In genomic region chr9:36796224-36796623, GRCm38 (mm10) we compare ENCODE assay signal across 9 mouse cellular contexts. TPM values are rescaled to one million over a fixed set of nuclear protein-coding genes. Genes with fewer than 3 reads are reported as not detected.
DNase-seq lines count a peak whose midpoint lies in the region; ATAC-seq and TF ChIP-seq lines count a peak whose summit lies in the region.
"Had no signal": no experiment of that assay in that cellular context is flagged by ENCODE, and none has a peak within 500 bp of the region (broad histone marks: within the 10 kb centered on the region; RNA-seq: fewer than 3 reads in every experiment).

No protein-coding gene starts in this region.

- TF ChIP-seq CTCF in CH12.LX (conservative IDR thresholded peaks at IDR 0.05 in 1 of 2, IDR thresholded peaks at IDR 0.05 in 1 of 2; ENCODE audit: low read depth in 2 of 2, low read length in 2 of 2) = no peak
- TF ChIP-seq CTCF in liver, embryonic 14.5 days (IDR thresholded peaks at IDR 0.05; ENCODE audit: low read depth) = no peak

- no peak for TF ChIP-seq EP300 in CH12.LX (IDR thresholded peaks at IDR 0.05; ENCODE audit: low read length)
- TF ChIP-seq EP300 in liver, embryonic 14.5 days (IDR thresholded peaks at IDR 0.05; ENCODE audit: low read depth) = no peak

- peaks cover 11% of the 10 kb centered on the region for H3K4me1 ChIP-seq in heart, embryonic 10.5 days
- H3K4me1 ChIP-seq in CH12.LX (ENCODE audit: control insufficient read depth in 1 of 2, insufficient read depth in 2 of 2) = peaks cover 3 to 21% of the 10 kb centered on the region in 2 experiments; a peak in 3 of 4 replicates
- H3K4me1 ChIP-seq in forebrain, embryonic 11.5 days (replicated peaks; ENCODE audit: control insufficient read depth, insufficient read depth, low read length) = 0 out of 2 replicates have a peak, but pooled peaks cover 6% of the 10 kb centered on the region
- peaks cover 5 to 6% of the 10 kb centered on the region in 2 experiments for H3K4me1 ChIP-seq in liver, embryonic 14.5 days (replicated peaks; ENCODE audit: control insufficient read depth in 2 of 2, insufficient read depth in 2 of 2, low read length in 1 of 2)

- intact Hi-C loops in heart, postnatal 36 days (cut with DNase I) = loop anchor here (2.0 kb wide), 1 partner anchor 29 kb away; the partner anchor contains the start of gene Stt3a

- H3K9ac ChIP-seq in CH12.LX (ENCODE audit: insufficient read depth, low read depth) = peak overlapping the region; percentile 74
- peak overlapping the region; percentile 95 for H3K9ac ChIP-seq in forebrain, embryonic 11.5 days (ENCODE audit: low read length)
- peak overlapping the region; percentile 85 for H3K9ac ChIP-seq in liver, embryonic 14.5 days (replicated peaks)

- H3K9me3 ChIP-seq in heart, embryonic 10.5 days = no peaks in the 10 kb centered on the region
- no peaks in the 10 kb centered on the region for H3K9me3 ChIP-seq in CH12.LX (replicated peaks; ENCODE audit: low read length)
- no peaks in the 10 kb centered on the region for H3K9me3 ChIP-seq in forebrain, embryonic 11.5 days (ENCODE audit: control insufficient read depth, low read length)
- no peaks in the 10 kb centered on the region for H3K9me3 ChIP-seq in liver, embryonic 14.5 days (ENCODE audit: control insufficient read depth, low read length)

- peak overlapping the region; percentile 96 for H3K4me2 ChIP-seq in CH12.LX (ENCODE audit: insufficient read depth, low read depth, poor library complexity, severe bottlenecking)
- H3K4me2 ChIP-seq in forebrain, embryonic 11.5 days (ENCODE audit: low read depth, low read length, severe bottlenecking) = peak overlapping the region; percentile 85
- peak overlapping the region; percentile 69 for H3K4me2 ChIP-seq in liver, embryonic 14.5 days (ENCODE audit: low read depth)

- ATAC-seq in forebrain, embryonic 11.5 days (replicated peaks; ENCODE audit: low FRiP score) = no peak
- no peak for ATAC-seq in liver, embryonic 14.5 days (ENCODE audit: insufficient read depth)

- WGBS in heart, embryonic 10.5 days = 33% methylated on average over 5 of the region's 5 CpGs
- 28% methylated on average over 5 of the region's 5 CpGs for WGBS in forebrain, embryonic 11.5 days
- 20% methylated on average over 5 of the region's 5 CpGs for WGBS in liver, embryonic 14.5 days (ENCODE audit: insufficient replicate concordance)

- peaks cover 14% of the 10 kb centered on the region for H3K36me3 ChIP-seq in heart, embryonic 10.5 days
- H3K36me3 ChIP-seq in CH12.LX (replicated peaks in 1 of 2; ENCODE audit: control insufficient read depth in 1 of 2, insufficient read depth in 1 of 2, low read length in 1 of 2) = peaks cover 10 to 14% of the 10 kb centered on the region in 2 experiments
- no peaks in the 10 kb centered on the region for H3K36me3 ChIP-seq in forebrain, embryonic 11.5 days (ENCODE audit: control insufficient read depth, insufficient read depth, low read length)
- H3K36me3 ChIP-seq in liver, embryonic 14.5 days (replicated peaks; ENCODE audit: control insufficient read depth, insufficient read depth, low read depth) = no peaks in the 10 kb centered on the region

- peaks cover 22% of the 10 kb centered on the region for H3K79me2 ChIP-seq in CH12.LX (replicated peaks; ENCODE audit: control insufficient read depth, extremely low read depth, insufficient read depth, poor library complexity, severe bottlenecking)

- peak overlapping the region; percentile 95 for H3K4me3 ChIP-seq in heart, embryonic 10.5 days
- peak overlapping the region; percentile 61 to 94 (median 78) for H3K4me3 ChIP-seq in CH12.LX (replicated peaks in 1 of 3; ENCODE audit: low read depth in 2 of 3, low read length in 2 of 3, poor library complexity in 1 of 3)
- H3K4me3 ChIP-seq in forebrain, embryonic 11.5 days (ENCODE audit: low read depth, low read length) = peak overlapping the region; percentile 91
- H3K4me3 ChIP-seq in liver, embryonic 14.5 days (ENCODE audit: insufficient read depth in 1 of 2, low read depth in 2 of 2, low read length in 2 of 2) = peak overlapping the region; percentile 79 to 89

- H3K27me3 ChIP-seq in heart, embryonic 10.5 days (ENCODE audit: insufficient read depth, poor library complexity, severe bottlenecking) = no peaks in the 10 kb centered on the region
- peaks cover 5% of the 10 kb centered on the region for H3K27me3 ChIP-seq in CH12.LX (replicated peaks)
- H3K27me3 ChIP-seq in forebrain, embryonic 11.5 days (ENCODE audit: control insufficient read depth, insufficient read depth, low read length) = no peaks in the 10 kb centered on the region
- no peaks in the 10 kb centered on the region for H3K27me3 ChIP-seq in liver, embryonic 14.5 days (ENCODE audit: control insufficient read depth, insufficient read depth, low read length)

- TF ChIP-seq POLR2A in CH12.LX (IDR thresholded peaks at IDR 0.05; ENCODE audit: low read depth, low read length) = no peak

- dilution Hi-C loops in CH12.LX (cut with MboI; ENCODE audit: extremely low pct_ligation_motif_present, extremely low pct_unique_long_range_greater_than_20kb, low sequenced_read_pairs) = no loop called here

- in situ Hi-C loops in CH12.LX (cut with MboI; ENCODE audit: low pct_ligation_motif_present, low pct_unique_long_range_greater_than_20kb, low sequenced_read_pairs) = no loop called here

- no peak for DNase-seq in heart, embryonic 10.5 days (ENCODE audit: low spot score)
- no peak for DNase-seq in heart, postnatal 36 days
- DNase-seq in CH12.LX (ENCODE audit: extremely low read depth) = no peak
- DNase-seq in forebrain, embryonic 11.5 days (ENCODE audit: low spot score) = no peak
- DNase-seq in liver, embryonic 14.5 days (ENCODE audit: low read depth in 3 of 3, low spot score in 3 of 3) = no peak
- DNase-seq in adrenal gland, adult 8-10 months = no peak
- DNase-seq in cerebellum, postnatal 14 days = no peak
- no peak for DNase-seq in frontal cortex, postnatal 25 days (ENCODE audit: low spot score in 2 of 2)
- DNase-seq: kidney, postnatal 4 days had no signal

- no peak overlapping the region for H3K27ac ChIP-seq in heart, embryonic 10.5 days
- H3K27ac ChIP-seq in CH12.LX (ENCODE audit: insufficient read depth, low read depth) = no peak overlapping the region
- no peak overlapping the region for H3K27ac ChIP-seq in forebrain, embryonic 11.5 days (ENCODE audit: low read depth, low read length)
- no peak overlapping the region for H3K27ac ChIP-seq in liver, embryonic 14.5 days

- no peak for TF ChIP-seq RAD21 in CH12.LX (IDR thresholded peaks at IDR 0.05; ENCODE audit: low read depth, low read length)

TF ChIP-seq in CH12.LX, 34 proteins besides CTCF, POLR2A, EP300 and RAD21:
- peak; percentile 91 for TF ChIP-seq MAFK (IDR thresholded peaks at IDR 0.05; ENCODE audit: insufficient replicate concordance, low read length)
- no peak for TF ChIP-seq HCFC1 (IDR thresholded peaks at IDR 0.05; ENCODE audit: low read depth, low read length)
TF ChIP-seq in CH12.LX: peak in this region for 1.

RNA-seq across cellular contexts. Expression of gene Ei24, which starts 1.0 kb away (rescaled TPM):
- 71.1 and 81.5 TPM in 2 replicates for polyA plus RNA-seq in heart, embryonic 10.5 days (2016; fragmentation: Nextera tagmentation; extraction: Ambion mirVana)
- 10 to 100 TPM; 80.8 to 82.1 TPM for total RNA-seq in heart, postnatal 36 days (2021)
- total RNA-seq in CH12.LX (2012; rRNA removed) = 37.7 and 38.7 TPM in 2 replicates
- total RNA-seq in CH12.LX (2014; rRNA removed) = 48.5 and 57.6 TPM in 2 replicates
- polyA plus RNA-seq in CH12.LX (2012; ENCODE audit: insufficient read length, low read depth) = 64.3 and 64.6 TPM in 2 replicates
- polyA plus RNA-seq in forebrain, embryonic 11.5 days (2014; fragmentation: Nextera tagmentation; extraction: Ambion mirVana) = 89.8 and 95.9 TPM in 2 replicates
- polyA plus RNA-seq in liver, embryonic 14.5 days (2012; rRNA removed) = 16.1 and 17.8 TPM in 2 replicates
- polyA plus RNA-seq in liver, embryonic 14.5 days (2014; fragmentation: Nextera tagmentation; extraction: Ambion mirVana) = 12.4 and 12.8 TPM in 2 replicates
- total RNA-seq in adrenal gland, adult 8-10 months (2022) = 100 to 1,000 TPM; 117 to 124 (median 122) TPM

RNA-seq across cellular contexts. Expression of gene Fez1, which starts 25.4 kb away (rescaled TPM):
- polyA plus RNA-seq in heart, embryonic 10.5 days (2016; fragmentation: Nextera tagmentation; extraction: Ambion mirVana) = 1.9 and 3.8 TPM in 2 replicates
- 1 to 10 TPM; 1.0 to 1.7 TPM for total RNA-seq in heart, postnatal 36 days (2021)
- total RNA-seq in CH12.LX (2012; rRNA removed) (not detected in 2 replicates), CH12.LX (2014; rRNA removed) (not detected in 2 replicates)
- not detected in 2 replicates for polyA plus RNA-seq in CH12.LX (2012; ENCODE audit: insufficient read length, low read depth)
- 341 and 350 TPM in 2 replicates for polyA plus RNA-seq in forebrain, embryonic 11.5 days (2014; fragmentation: Nextera tagmentation; extraction: Ambion mirVana)
- 0.12 and 0.26 TPM in 2 replicates for polyA plus RNA-seq in liver, embryonic 14.5 days (2012; rRNA removed)
- polyA plus RNA-seq in liver, embryonic 14.5 days (2014; fragmentation: Nextera tagmentation; extraction: Ambion mirVana) = 0.28 TPM in 1 of 2 replicates, not detected in the other
- total RNA-seq in adrenal gland, adult 8-10 months (2022) = 10 to 100 TPM in 1 of 4 experiments, 1 to 10 TPM in 3; 5.7 to 10.3 (median 7.5) TPM

RNA-seq across cellular contexts. Expression of gene Stt3a, which starts 28.7 kb away (rescaled TPM):
- 173 and 214 TPM in 2 replicates for polyA plus RNA-seq in heart, embryonic 10.5 days (2016; fragmentation: Nextera tagmentation; extraction: Ambion mirVana)
- total RNA-seq in heart, postnatal 36 days (2021) = 10 to 100 TPM; 57.8 to 64.9 TPM
- total RNA-seq in CH12.LX (2012; rRNA removed) (269 and 280 TPM in 2 replicates), CH12.LX (2014; rRNA removed) (548 and 559 TPM in 2 replicates)
- 388 and 395 TPM in 2 replicates for polyA plus RNA-seq in CH12.LX (2012; ENCODE audit: insufficient read length, low read depth)
- polyA plus RNA-seq in forebrain, embryonic 11.5 days (2014; fragmentation: Nextera tagmentation; extraction: Ambion mirVana) = 158 and 163 TPM in 2 replicates
- 49.3 and 73.7 TPM in 2 replicates for polyA plus RNA-seq in liver, embryonic 14.5 days (2012; rRNA removed)
- polyA plus RNA-seq in liver, embryonic 14.5 days (2014; fragmentation: Nextera tagmentation; extraction: Ambion mirVana) = 142 and 144 TPM in 2 replicates
- 100 to 1,000 TPM; 245 to 300 (median 274) TPM for total RNA-seq in adrenal gland, adult 8-10 months (2022)

Comparison
In these comparisons a context has a peak if more than half of its experiments do, and no peak if none do; other contexts are left out.
1. RNA of gene Fez1, which starts 25.4 kb away (polyA plus RNA-seq): 341 to 350 TPM in forebrain, embryonic 11.5 days; 1.9 to 3.8 TPM in heart, embryonic 10.5 days, 0.12 to 0.28 TPM in liver, embryonic 14.5 days and not detected in CH12.LX; every median in the first group is over 10 times any median in the second.
2. Peak in every context shown above with its lines, with median percentiles within 50 percentile points of each other: H3K4me3 ChIP-seq, H3K4me2 ChIP-seq and H3K9ac ChIP-seq.